Mouse (Mus musculus): ENCODE data around the gene Sertad2.

DNA sequence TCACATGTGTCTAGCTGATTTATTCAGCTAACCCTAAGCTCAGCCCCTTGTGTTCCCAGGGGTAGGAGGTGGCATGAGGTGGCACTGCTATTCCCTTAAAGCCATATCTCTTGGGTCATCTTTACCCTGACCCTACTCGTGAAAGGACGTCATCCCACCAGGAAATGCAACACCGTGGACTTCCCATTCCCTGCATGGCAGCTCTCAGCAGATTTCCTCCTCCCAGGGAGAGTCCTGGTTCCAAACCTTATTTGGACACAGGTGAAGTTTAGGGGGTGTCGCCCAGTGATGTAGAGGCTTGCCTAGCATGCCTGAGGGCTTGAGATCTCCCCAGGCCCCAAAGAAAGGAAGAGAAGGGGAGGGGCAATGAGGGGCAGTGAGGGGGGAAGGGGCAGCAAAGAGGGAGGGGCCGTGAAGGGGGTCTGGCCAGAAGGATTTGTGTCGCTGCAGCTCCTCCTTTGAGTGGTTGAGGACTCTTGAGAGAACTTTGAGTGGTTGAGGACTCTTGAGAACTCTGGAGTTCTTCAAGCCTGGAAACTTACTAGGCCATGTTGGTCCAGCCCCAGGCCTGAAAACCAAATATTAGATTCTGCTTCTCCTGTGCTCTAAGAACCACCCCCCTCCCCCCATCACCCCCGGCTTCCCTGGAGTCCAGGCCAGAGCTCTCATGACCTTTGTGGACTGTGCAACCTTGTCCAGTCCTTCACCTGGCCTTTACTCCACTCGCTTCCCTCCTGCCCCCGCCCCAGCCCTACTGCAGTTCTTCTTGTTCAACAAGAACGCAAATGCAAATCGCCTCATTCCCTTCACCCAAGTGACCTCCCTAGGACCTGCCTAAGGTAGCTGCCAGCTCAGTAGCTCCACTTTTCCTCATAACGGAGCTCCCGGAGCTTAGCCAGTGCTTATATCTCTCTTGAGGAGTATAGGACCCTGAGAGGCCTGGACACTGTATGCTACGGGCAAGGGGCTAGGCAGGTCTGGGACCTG lies 117.4 kb downstream of the Sertad2 start:
- TF ChIP-seq CTCF (IDR thresholded peaks at IDR 0.05; ENCODE audit: borderline replicate concordance, extremely low read depth, insufficient read depth, insufficient read length) (no peak), POLR2A (IDR thresholded peaks at IDR 0.05; ENCODE audit: borderline replicate concordance, extremely low read depth, insufficient read depth, insufficient read length, poor library complexity, severe bottlenecking) (no peak)
